Mouse (Mus musculus): ENCODE results near the gene Gm2564. TPM values are rescaled to one million over a fixed set of nuclear protein-coding genes. Genes with fewer than 3 reads are reported as not detected.
"Not testable (repeated sequence)": the region's sequence is repeated elsewhere in the genome, so short reads cannot be mapped to it uniquely, and the experiment has no call there.

Gm2564 gene
- polyA plus RNA-seq (2014; fragmentation: Nextera tagmentation; extraction: Ambion mirVana) = not detected in 2 replicates

DNA sequence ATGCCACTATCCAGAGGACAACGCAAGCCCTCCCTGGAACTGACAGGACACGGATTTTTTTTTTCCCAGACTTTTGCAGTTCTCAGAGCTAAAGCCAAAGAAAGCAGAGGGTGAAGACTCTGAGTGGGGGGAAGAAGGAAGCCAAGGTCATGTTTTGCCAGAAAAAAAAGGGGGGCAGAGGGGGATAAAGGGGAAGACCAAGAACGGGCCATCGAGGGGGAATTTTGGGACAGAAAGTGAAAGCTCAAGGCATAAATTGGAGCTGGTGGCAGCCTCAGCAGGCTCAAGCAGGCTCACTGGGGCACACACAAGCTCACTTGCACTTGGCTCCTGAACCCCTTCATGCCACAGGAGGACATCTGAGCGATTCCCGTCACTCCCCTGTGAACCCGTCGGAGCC lies at the start of gene Gm2564:
Gene Gm2564, plus strand, starts transcription at position 301 of the 400 bp plus-strand sequence.
- H3K9me3 ChIP-seq (replicated peaks; ENCODE audit: control insufficient read depth, low read length); ATAC-seq (replicated peaks; ENCODE audit: insufficient number of reproducible peaks, low FRiP score, low TSS enrichment, low read depth); H3K4me2 ChIP-seq (ENCODE audit: low read depth, low read length); DNase-seq (ENCODE audit: low spot score); H3K4me1 ChIP-seq (ENCODE audit: control insufficient read depth, insufficient read depth, low read length); H3K4me3 ChIP-seq (ENCODE audit: low read depth, low read length); H3K27me3 ChIP-seq (ENCODE audit: control insufficient read depth, insufficient read depth, low read length); H3K36me3 ChIP-seq (replicated peaks; ENCODE audit: control insufficient read depth, insufficient read depth, low read depth, low read length); H3K27ac ChIP-seq (replicated peaks; ENCODE audit: low read depth, low read length); H3K9ac ChIP-seq (replicated peaks; ENCODE audit: low read length): not testable (repeated sequence)
- no CpG with 5 or more reads among the region's 8 CpGs for WGBS

DNA sequence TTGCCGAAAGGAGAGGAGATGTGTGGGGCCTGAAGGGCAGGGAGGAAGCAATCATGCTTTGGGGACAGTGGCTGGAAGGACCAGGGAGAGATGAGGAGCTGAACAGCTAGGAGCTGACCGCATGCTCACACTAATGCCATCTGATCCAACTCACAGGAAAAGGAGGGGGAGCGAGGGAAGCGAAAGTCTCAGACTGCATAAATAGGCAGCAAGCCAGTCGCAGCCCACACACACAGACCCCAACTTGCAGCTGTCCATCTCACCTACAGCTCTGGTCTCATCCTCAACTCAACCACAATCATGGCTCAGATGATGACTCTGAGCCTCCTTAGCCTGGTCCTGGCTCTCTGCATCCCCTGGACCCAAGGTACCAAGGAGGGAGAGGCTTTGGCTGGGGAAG lies 17.6 kb upstream of the Gm2564 start, which contains the start of gene Gm10591:
Gene Gm10591, plus strand, starts transcription at position 301 of the 400 bp plus-strand sequence.
- H3K4me2 ChIP-seq (ENCODE audit: low read depth, low read length); H3K9ac ChIP-seq (replicated peaks; ENCODE audit: low read length); H3K36me3 ChIP-seq (replicated peaks; ENCODE audit: control insufficient read depth, insufficient read depth, low read depth, low read length); H3K9me3 ChIP-seq (replicated peaks; ENCODE audit: control insufficient read depth, low read length); H3K27me3 ChIP-seq (ENCODE audit: control insufficient read depth, insufficient read depth, low read length); DNase-seq (ENCODE audit: low spot score); H3K4me3 ChIP-seq (ENCODE audit: low read depth, low read length); H3K4me1 ChIP-seq (ENCODE audit: control insufficient read depth, insufficient read depth, low read length); ATAC-seq (replicated peaks; ENCODE audit: insufficient number of reproducible peaks, low FRiP score, low TSS enrichment, low read depth); H3K27ac ChIP-seq (replicated peaks; ENCODE audit: low read depth, low read length): not testable (repeated sequence)
- no CpG with 5 or more reads among the region's 5 CpGs for WGBS

DNA sequence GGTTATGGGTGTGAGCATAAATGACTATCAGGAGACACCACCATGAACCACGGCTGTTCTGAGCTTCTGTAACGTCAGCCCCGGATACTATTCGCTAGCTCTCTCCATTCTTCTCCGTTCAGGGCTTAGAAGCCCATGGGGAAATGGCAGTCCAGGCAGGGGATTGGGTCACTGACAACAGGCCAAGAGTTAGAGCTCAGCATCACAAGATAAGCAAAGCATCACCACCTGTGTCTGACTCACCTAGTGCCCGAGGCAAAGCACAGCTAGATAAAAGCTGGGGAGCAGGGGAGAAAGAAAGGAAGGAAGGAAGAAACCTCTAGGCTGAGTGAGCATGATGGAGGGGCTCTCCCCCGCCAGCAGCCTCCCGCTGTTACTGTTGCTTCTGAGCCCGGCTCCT lies 25.4 kb downstream of the Gm2564 start, which contains the start of gene Ccl27b:
Gene Ccl27b, plus strand, starts transcription at position 301 of the 400 bp plus-strand sequence.
- not testable (repeated sequence) for ATAC-seq (replicated peaks; ENCODE audit: insufficient number of reproducible peaks, low FRiP score, low TSS enrichment, low read depth); H3K4me1 ChIP-seq (ENCODE audit: control insufficient read depth, insufficient read depth, low read length); H3K9ac ChIP-seq (replicated peaks; ENCODE audit: low read length); H3K27ac ChIP-seq (replicated peaks; ENCODE audit: low read depth, low read length); H3K9me3 ChIP-seq (replicated peaks; ENCODE audit: control insufficient read depth, low read length); H3K27me3 ChIP-seq (ENCODE audit: control insufficient read depth, insufficient read depth, low read length); H3K36me3 ChIP-seq (replicated peaks; ENCODE audit: control insufficient read depth, insufficient read depth, low read depth, low read length); H3K4me3 ChIP-seq (ENCODE audit: low read depth, low read length); H3K4me2 ChIP-seq (ENCODE audit: low read depth, low read length); DNase-seq (ENCODE audit: low spot score)
- WGBS = no CpG with 5 or more reads among the region's 9 CpGs

DNA sequence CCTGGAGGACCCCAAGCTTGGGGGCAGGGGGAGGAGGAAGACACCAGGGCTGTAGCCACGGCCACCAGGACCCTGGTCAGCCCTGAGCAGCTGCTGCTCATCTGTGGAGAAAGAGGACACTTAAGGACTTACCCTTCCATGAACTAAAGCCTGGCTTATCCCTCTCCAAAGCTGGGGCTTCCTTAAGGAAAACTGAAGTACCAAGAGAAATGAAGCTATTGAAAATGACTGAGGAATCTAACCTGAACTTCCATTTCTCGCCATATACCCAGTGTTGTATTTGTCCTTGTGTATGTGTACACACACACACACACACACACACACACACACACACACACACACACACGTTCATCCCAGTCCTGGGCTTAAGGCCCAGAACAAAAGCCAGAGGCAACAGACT lies 32.3 kb downstream of the Gm2564 start, which contains the start of gene Il11ra2:
Gene Il11ra2, minus strand, starts transcription at position 101 of the 400 bp plus-strand sequence.
- not testable (repeated sequence) for DNase-seq (ENCODE audit: low spot score); ATAC-seq (replicated peaks; ENCODE audit: insufficient number of reproducible peaks, low FRiP score, low TSS enrichment, low read depth); H3K4me2 ChIP-seq (ENCODE audit: low read depth, low read length); H3K27me3 ChIP-seq (ENCODE audit: control insufficient read depth, insufficient read depth, low read length); H3K4me3 ChIP-seq (ENCODE audit: low read depth, low read length); H3K36me3 ChIP-seq (replicated peaks; ENCODE audit: control insufficient read depth, insufficient read depth, low read depth, low read length); H3K4me1 ChIP-seq (ENCODE audit: control insufficient read depth, insufficient read depth, low read length); H3K9me3 ChIP-seq (replicated peaks; ENCODE audit: control insufficient read depth, low read length); H3K27ac ChIP-seq (replicated peaks; ENCODE audit: low read depth, low read length); H3K9ac ChIP-seq (replicated peaks; ENCODE audit: low read length)
- WGBS = no CpG with 5 or more reads among the region's 3 CpGs

DNA sequence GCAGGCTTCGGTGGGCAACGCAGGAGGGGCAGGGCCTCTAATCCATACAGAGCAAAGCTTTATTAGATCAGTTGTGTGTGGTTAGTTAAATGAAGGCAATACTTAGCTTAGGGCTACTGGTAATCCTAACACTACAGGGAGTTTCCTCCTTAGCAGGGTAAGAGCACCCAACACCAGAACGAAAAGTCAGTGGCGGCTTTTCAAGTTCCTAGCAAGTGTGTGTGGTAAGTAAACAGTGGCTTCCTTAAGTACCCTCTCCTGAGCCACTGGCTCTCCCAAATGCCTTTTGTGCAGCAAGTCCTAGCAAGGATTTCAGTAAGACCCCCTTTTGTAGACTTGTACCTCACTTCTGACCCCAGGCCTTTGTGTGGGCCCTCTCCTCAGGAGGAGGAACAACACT lies 45.9 kb downstream of the Gm2564 start:
- not testable (repeated sequence) for H3K4me2 ChIP-seq (ENCODE audit: low read depth, low read length); H3K9ac ChIP-seq (replicated peaks; ENCODE audit: low read length); H3K4me1 ChIP-seq (ENCODE audit: control insufficient read depth, insufficient read depth, low read length); DNase-seq (ENCODE audit: low spot score); H3K27me3 ChIP-seq (ENCODE audit: control insufficient read depth, insufficient read depth, low read length); ATAC-seq (replicated peaks; ENCODE audit: insufficient number of reproducible peaks, low FRiP score, low TSS enrichment, low read depth); H3K36me3 ChIP-seq (replicated peaks; ENCODE audit: control insufficient read depth, insufficient read depth, low read depth, low read length); H3K9me3 ChIP-seq (replicated peaks; ENCODE audit: control insufficient read depth, low read length); H3K4me3 ChIP-seq (ENCODE audit: low read depth, low read length); H3K27ac ChIP-seq (replicated peaks; ENCODE audit: low read depth, low read length)
- WGBS = no CpG with 5 or more reads among the region's 4 CpGs

DNA sequence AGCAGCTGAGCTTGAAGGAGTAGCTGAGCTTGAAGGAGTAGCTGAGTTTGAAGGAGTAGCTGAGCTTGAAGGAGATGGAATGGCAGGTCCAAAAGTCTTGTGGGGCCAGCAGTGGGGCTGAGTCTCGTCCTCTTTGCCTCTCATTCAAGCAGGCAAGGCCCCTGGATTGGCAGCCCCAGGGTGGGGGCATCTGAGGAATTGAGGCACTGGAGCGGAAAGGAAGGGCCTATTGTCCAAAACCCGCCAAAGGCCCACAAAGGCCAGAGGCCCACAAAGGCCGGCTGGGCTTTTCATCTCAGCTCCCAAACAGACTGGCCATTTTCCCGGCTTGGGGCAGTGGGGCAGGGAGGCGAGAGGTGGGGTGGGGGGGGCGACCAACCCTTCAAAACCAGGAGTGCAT lies 49.8 kb downstream of the Gm2564 start:
- not testable (repeated sequence) for H3K9me3 ChIP-seq (replicated peaks; ENCODE audit: control insufficient read depth, low read length); H3K4me2 ChIP-seq (ENCODE audit: low read depth, low read length); H3K4me3 ChIP-seq (ENCODE audit: low read depth, low read length); ATAC-seq (replicated peaks; ENCODE audit: insufficient number of reproducible peaks, low FRiP score, low TSS enrichment, low read depth); H3K9ac ChIP-seq (replicated peaks; ENCODE audit: low read length); H3K27ac ChIP-seq (replicated peaks; ENCODE audit: low read depth, low read length); DNase-seq (ENCODE audit: low spot score); H3K4me1 ChIP-seq (ENCODE audit: control insufficient read depth, insufficient read depth, low read length); H3K27me3 ChIP-seq (ENCODE audit: control insufficient read depth, insufficient read depth, low read length); H3K36me3 ChIP-seq (replicated peaks; ENCODE audit: control insufficient read depth, insufficient read depth, low read depth, low read length)
- WGBS = no CpG with 5 or more reads among the region's 7 CpGs

DNA sequence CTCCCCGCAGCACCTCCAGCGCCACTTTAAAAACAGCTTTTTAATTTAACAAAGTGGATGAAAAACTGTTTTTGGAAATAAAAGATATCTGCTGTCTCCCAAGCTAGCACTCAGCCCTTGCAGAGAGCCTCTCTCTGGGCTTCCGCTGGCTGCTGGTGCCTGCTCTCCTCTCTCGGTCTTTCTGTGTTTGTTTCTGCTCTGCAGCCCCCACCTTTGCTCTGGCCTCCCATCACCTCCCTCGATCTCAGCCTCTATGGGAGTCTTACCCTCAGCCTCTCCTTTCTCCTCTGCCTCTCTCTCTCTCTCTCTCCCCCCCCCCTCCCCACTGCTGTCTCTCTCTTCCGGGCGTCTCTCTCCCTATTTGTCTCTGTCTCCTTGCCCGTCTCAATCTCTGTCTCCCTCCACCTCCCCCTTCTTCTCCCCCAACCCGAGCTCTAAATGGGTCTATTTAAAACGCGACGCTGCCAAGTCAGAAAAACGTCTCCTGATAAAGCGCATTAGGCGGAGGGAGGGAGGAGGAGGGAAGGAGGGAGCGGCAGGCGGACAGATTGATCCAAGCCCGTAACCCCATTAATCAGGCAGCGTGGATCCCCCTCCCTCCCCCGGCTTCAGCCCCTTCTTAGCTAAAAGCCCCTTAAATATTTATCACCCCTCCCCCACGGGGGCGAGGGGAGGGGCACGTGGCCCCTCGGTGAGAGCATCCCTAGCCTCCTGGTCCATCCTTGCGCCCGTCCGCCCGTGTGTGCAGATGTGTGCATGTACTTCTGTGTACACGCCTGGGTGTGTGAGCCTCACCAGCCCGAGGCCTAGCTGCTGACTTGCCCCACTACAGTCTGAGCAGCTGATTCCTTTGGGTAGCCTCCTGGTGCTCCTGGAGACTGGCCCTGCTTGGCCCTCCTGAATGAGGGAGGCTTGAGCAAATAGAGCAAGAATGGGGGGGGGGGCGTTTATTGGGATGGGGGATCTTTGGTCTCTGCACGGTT lies 51.1 kb downstream of the Gm2564 start:
- not testable (repeated sequence) for H3K4me1 ChIP-seq (ENCODE audit: control insufficient read depth, insufficient read depth, low read length); ATAC-seq (replicated peaks; ENCODE audit: insufficient number of reproducible peaks, low FRiP score, low TSS enrichment, low read depth); H3K27me3 ChIP-seq (ENCODE audit: control insufficient read depth, insufficient read depth, low read length); H3K36me3 ChIP-seq (replicated peaks; ENCODE audit: control insufficient read depth, insufficient read depth, low read depth, low read length); H3K4me3 ChIP-seq (ENCODE audit: low read depth, low read length); DNase-seq (ENCODE audit: low spot score); H3K27ac ChIP-seq (replicated peaks; ENCODE audit: low read depth, low read length); H3K4me2 ChIP-seq (ENCODE audit: low read depth, low read length); H3K9ac ChIP-seq (replicated peaks; ENCODE audit: low read length); H3K9me3 ChIP-seq (replicated peaks; ENCODE audit: control insufficient read depth, low read length)
- WGBS = no CpG with 5 or more reads among the region's 32 CpGs
